Mouse (Mus musculus): Measurements from ENCODE around the gene Prima1. TPM values are rescaled to one million over a fixed set of nuclear protein-coding genes. Genes with fewer than 3 reads are reported as not detected.

Prima1 gene
- polyA plus RNA-seq, 1 experiment from 2014 or later: 2.7 TPM

- Histone ChIP-seq H3K4me3 (ENCODE audit: low read depth, low read length) (peak overlapping the region; percentile 58), H3K4me2 (ENCODE audit: low read length) (peak overlapping the region; percentile 73), H3K27ac (ENCODE audit: low read depth) (no peak overlapping the region), H3K27me3 (replicated peaks; ENCODE audit: control insufficient read depth, insufficient read depth, low read length) (peaks cover 28% of the 10 kb centered on the region), H3K9ac (ENCODE audit: low read length) (no peak overlapping the region), H3K36me3 (ENCODE audit: control insufficient read depth, insufficient read depth, low read length) (no peaks in the 10 kb centered on the region), H3K4me1 (replicated peaks; ENCODE audit: control insufficient read depth, insufficient read depth, low read length) (no peaks in the 10 kb centered on the region; the same call in 1 of the 2 replicates), H3K9me3 (ENCODE audit: control insufficient read depth, low read length) (no peaks in the 10 kb centered on the region)
- 10% methylated on average over 36 of the region's 36 CpGs for WGBS
- no peak for DNase-seq (ENCODE audit: low spot score)
- peak; percentile 35 for ATAC-seq (replicated peaks; ENCODE audit: low FRiP score, low TSS enrichment, low read depth)
Observed at GRCm38 (mm10) chr12:103241311-103242082, 453 bp downstream of the Prima1 start.

GRCm38 (mm10) chr12:103238924-103239460 lies 3.0 kb downstream of the Prima1 start:
- WGBS: 39% methylated on average over 7 of the region's 7 CpGs
- Histone ChIP-seq H3K27ac (ENCODE audit: low read depth) (no peak overlapping the region), H3K9me3 (ENCODE audit: control insufficient read depth, low read length) (no peaks in the 10 kb centered on the region), H3K4me2 (ENCODE audit: low read length) (no peak overlapping the region), H3K4me3 (ENCODE audit: low read depth, low read length) (no peak overlapping the region), H3K4me1 (replicated peaks; ENCODE audit: control insufficient read depth, insufficient read depth, low read length) (no peaks in the 10 kb centered on the region; the same call in 1 of the 2 replicates), H3K36me3 (ENCODE audit: control insufficient read depth, insufficient read depth, low read length) (no peaks in the 10 kb centered on the region), H3K9ac (ENCODE audit: low read length) (no peak overlapping the region), H3K27me3 (replicated peaks; ENCODE audit: control insufficient read depth, insufficient read depth, low read length) (peaks cover 23% of the 10 kb centered on the region)
- ATAC-seq (replicated peaks; ENCODE audit: low FRiP score, low TSS enrichment, low read depth) (no peak), DNase-seq (ENCODE audit: low spot score) (no peak)

GRCm38 (mm10) chr12:103235856-103236255 lies 6.1 kb downstream of the Prima1 start:
- no peak overlapping the region for H3K27ac ChIP-seq (ENCODE audit: low read depth)
- peaks cover 8% of the 10 kb centered on the region; the same call in 1 of the 2 replicates for H3K27me3 ChIP-seq (replicated peaks; ENCODE audit: control insufficient read depth, insufficient read depth, low read length)
- H3K4me2 ChIP-seq (ENCODE audit: low read length): no peak overlapping the region
- H3K9ac ChIP-seq (ENCODE audit: low read length): no peak overlapping the region
- no peaks in the 10 kb centered on the region for H3K4me1 ChIP-seq (replicated peaks; ENCODE audit: control insufficient read depth, insufficient read depth, low read length)
- no peaks in the 10 kb centered on the region for H3K9me3 ChIP-seq (ENCODE audit: control insufficient read depth, low read length)
- no peak for ATAC-seq (replicated peaks; ENCODE audit: low FRiP score, low TSS enrichment, low read depth)
- 51% methylated on average over 2 of the region's 2 CpGs for WGBS
- no peaks in the 10 kb centered on the region for H3K36me3 ChIP-seq (ENCODE audit: control insufficient read depth, insufficient read depth, low read length)
- DNase-seq (ENCODE audit: low spot score): no peak
- H3K4me3 ChIP-seq (ENCODE audit: low read depth, low read length): no peak overlapping the region

GRCm38 (mm10) chr12:103235251-103235650 lies 6.7 kb downstream of the Prima1 start:
- ATAC-seq (replicated peaks; ENCODE audit: low FRiP score, low TSS enrichment, low read depth): no peak
- Histone ChIP-seq H3K4me1 (replicated peaks; ENCODE audit: control insufficient read depth, insufficient read depth, low read length) (no peaks in the 10 kb centered on the region), H3K27me3 (replicated peaks; ENCODE audit: control insufficient read depth, insufficient read depth, low read length) (0 out of 2 replicates have a peak, but pooled peaks cover 2% of the 10 kb centered on the region), H3K9me3 (ENCODE audit: control insufficient read depth, low read length) (no peaks in the 10 kb centered on the region), H3K4me2 (ENCODE audit: low read length) (no peak overlapping the region), H3K4me3 (ENCODE audit: low read depth, low read length) (no peak overlapping the region), H3K36me3 (ENCODE audit: control insufficient read depth, insufficient read depth, low read length) (no peaks in the 10 kb centered on the region), H3K9ac (ENCODE audit: low read length) (no peak overlapping the region), H3K27ac (ENCODE audit: low read depth) (no peak overlapping the region)
- DNase-seq (ENCODE audit: low spot score): no peak
- WGBS: 73% methylated on average over 10 of the region's 10 CpGs

- H3K9ac ChIP-seq (ENCODE audit: low read length): no peak overlapping the region
- no peak for ATAC-seq (replicated peaks; ENCODE audit: low FRiP score, low TSS enrichment, low read depth)
- no peaks in the 10 kb centered on the region for H3K9me3 ChIP-seq (ENCODE audit: control insufficient read depth, low read length)
- H3K27me3 ChIP-seq (replicated peaks; ENCODE audit: control insufficient read depth, insufficient read depth, low read length): no peaks in the 10 kb centered on the region
- no peaks in the 10 kb centered on the region for H3K4me1 ChIP-seq (replicated peaks; ENCODE audit: control insufficient read depth, insufficient read depth, low read length)
- 70% methylated on average over 4 of the region's 4 CpGs for WGBS
- no peak overlapping the region for H3K4me2 ChIP-seq (ENCODE audit: low read length)
- DNase-seq (ENCODE audit: low spot score): no peak
- no peaks in the 10 kb centered on the region for H3K36me3 ChIP-seq (ENCODE audit: control insufficient read depth, insufficient read depth, low read length)
- H3K4me3 ChIP-seq (ENCODE audit: low read depth, low read length): no peak overlapping the region
- H3K27ac ChIP-seq (ENCODE audit: low read depth): no peak overlapping the region
Observed at GRCm38 (mm10) chr12:103229058-103229457, 12.9 kb downstream of the Prima1 start.

- no peaks in the 10 kb centered on the region for H3K36me3 ChIP-seq (ENCODE audit: control insufficient read depth, insufficient read depth, low read length)
- H3K9ac ChIP-seq (ENCODE audit: low read length): no peak overlapping the region
- H3K9me3 ChIP-seq (ENCODE audit: control insufficient read depth, low read length): no peaks in the 10 kb centered on the region
- 87% methylated on average over 4 of the region's 4 CpGs for WGBS
- H3K27me3 ChIP-seq (replicated peaks; ENCODE audit: control insufficient read depth, insufficient read depth, low read length): no peaks in the 10 kb centered on the region
- no peak for DNase-seq (ENCODE audit: low spot score)
- H3K4me1 ChIP-seq (replicated peaks; ENCODE audit: control insufficient read depth, insufficient read depth, low read length): 0 out of 2 replicates have a peak, but pooled peaks cover 4% of the 10 kb centered on the region
- H3K4me3 ChIP-seq (ENCODE audit: low read depth, low read length): no peak overlapping the region
- no peak for ATAC-seq (replicated peaks; ENCODE audit: low FRiP score, low TSS enrichment, low read depth)
- H3K27ac ChIP-seq (ENCODE audit: low read depth): no peak overlapping the region
- H3K4me2 ChIP-seq (ENCODE audit: low read length): no peak overlapping the region
Observed at GRCm38 (mm10) chr12:103226121-103226520, 15.8 kb downstream of the Prima1 start.

- ATAC-seq (replicated peaks; ENCODE audit: low FRiP score, low TSS enrichment, low read depth): no peak
- no peak overlapping the region for H3K27ac ChIP-seq (ENCODE audit: low read depth)
- no peak overlapping the region for H3K9ac ChIP-seq (ENCODE audit: low read length)
- no peak overlapping the region for H3K4me3 ChIP-seq (ENCODE audit: low read depth, low read length)
- no peaks in the 10 kb centered on the region for H3K27me3 ChIP-seq (replicated peaks; ENCODE audit: control insufficient read depth, insufficient read depth, low read length)
- H3K9me3 ChIP-seq (ENCODE audit: control insufficient read depth, low read length): no peaks in the 10 kb centered on the region
- H3K4me2 ChIP-seq (ENCODE audit: low read length): no peak overlapping the region
- WGBS: 90% methylated on average over 9 of the region's 9 CpGs
- 0 out of 2 replicates have a peak, but pooled peaks cover 4% of the 10 kb centered on the region for H3K4me1 ChIP-seq (replicated peaks; ENCODE audit: control insufficient read depth, insufficient read depth, low read length)
- DNase-seq (ENCODE audit: low spot score): no peak
- H3K36me3 ChIP-seq (ENCODE audit: control insufficient read depth, insufficient read depth, low read length): no peaks in the 10 kb centered on the region
Observed at GRCm38 (mm10) chr12:103223671-103224070, 18.3 kb downstream of the Prima1 start.

GRCm38 (mm10) chr12:103215877-103216610 lies 25.9 kb downstream of the Prima1 start:
- Histone ChIP-seq H3K4me1 (replicated peaks; ENCODE audit: control insufficient read depth, insufficient read depth, low read length) (peaks cover 3% of the 10 kb centered on the region; the same call in 1 of the 2 replicates), H3K4me2 (ENCODE audit: low read length) (no peak overlapping the region), H3K27ac (ENCODE audit: low read depth) (no peak overlapping the region), H3K9me3 (ENCODE audit: control insufficient read depth, low read length) (no peaks in the 10 kb centered on the region), H3K36me3 (ENCODE audit: control insufficient read depth, insufficient read depth, low read length) (no peaks in the 10 kb centered on the region), H3K9ac (ENCODE audit: low read length) (no peak overlapping the region), H3K4me3 (ENCODE audit: low read depth, low read length) (no peak overlapping the region), H3K27me3 (replicated peaks; ENCODE audit: control insufficient read depth, insufficient read depth, low read length) (no peaks in the 10 kb centered on the region)
- ATAC-seq (replicated peaks; ENCODE audit: low FRiP score, low TSS enrichment, low read depth): no peak
- WGBS: 67% methylated on average over 6 of the region's 6 CpGs
- no peak for DNase-seq (ENCODE audit: low spot score)
